Mouse (Mus musculus) heart, embryonic 11.5 days (tissue): ENCODE measurements around the gene Cyp2d26. TPM values are rescaled to one million over a fixed set of nuclear protein-coding genes. Genes with fewer than 3 reads are reported as not detected.

Experiments used
- microRNA-seq: library from miRNA; unstranded; fragments of <30 nt; microRNA quantifications from one replicate; pipeline ENCODE4, GENCODE M21; 2016; ENCODE audit warnings: borderline number of aligned reads
- polyA plus RNA-seq: library from polyadenylated mRNA; unstranded; fragments of >200 nt; fragmentation: Nextera tagmentation; extraction: Ambion mirVana; gene quantifications from 2 replicates; pipeline ENCODE4 v1.2.1, GENCODE M21; 2014

The Cyp2d26 gene
- polyA plus RNA-seq, 1 experiment from 2014 or later, result not detected

Small RNA genes within 50 kb of the gene (microRNA-seq; reads per million reads assigned to microRNA genes)
- gene Gm27618, result not detected

Other genes starting within 250 kb of the Cyp2d26 start
- not detected in 2 replicates for gene Cyp2d12, start 239.2 kb downstream of the Cyp2d26 start, polyA plus RNA-seq
- gene Cyp2d34, start 173.3 kb downstream of the Cyp2d26 start, polyA plus RNA-seq, result not detected in 2 replicates
- gene Cyp2d40, start 30.1 kb downstream of the Cyp2d26 start, polyA plus RNA-seq, result not detected in 2 replicates
- 6.7 TPM in 2 replicates for gene Tcf20, start 193.6 kb upstream of the Cyp2d26 start, polyA plus RNA-seq
- 1.6 and 1.7 TPM in 2 replicates for gene Nfam1, start 239.0 kb upstream of the Cyp2d26 start, polyA plus RNA-seq